Mouse (Mus musculus) erythroblast, embryonic 14.5 days (primary cell): ENCODE measurements around the gene Flnb. TPM values are rescaled to one million over a fixed set of nuclear protein-coding genes. Genes with fewer than 3 reads are reported as not detected.

Experiments used
- H3K27me3 ChIP-seq: 2 replicates; pipeline ENCODE4 v1.6.1; 2012; ENCODE audit warnings: inconsistent platforms; ENCODE audit not compliant: control insufficient read depth
- H3K36me3 ChIP-seq: 2 replicates; pipeline ENCODE4 v1.6.1; 2012; ENCODE audit warnings: mild to moderate bottlenecking, inconsistent platforms; ENCODE audit not compliant: control insufficient read depth
- H3K4me1 ChIP-seq: 2 replicates; pipeline ENCODE4 v1.6.1; 2012; ENCODE audit warnings: inconsistent platforms; ENCODE audit not compliant: control insufficient read depth
- H3K4me3 ChIP-seq: replicated peaks from 2 replicates; pipeline ENCODE3; 2012; ENCODE audit warnings: moderate library complexity, mild to moderate bottlenecking, inconsistent platforms
- H3K9me3 ChIP-seq: 2 replicates; pipeline ENCODE4 v1.6.1; 2012; ENCODE audit warnings: low read length, inconsistent platforms, mixed read lengths; ENCODE audit not compliant: control insufficient read depth
- GATA1 ChIP-seq: IDR thresholded peaks from 2 replicates; pipeline ENCODE4 v1.6.1; 2012; ENCODE audit warnings: low read length, inconsistent platforms, mixed read lengths
- TAL1 ChIP-seq: IDR thresholded peaks from 3 replicates; pipeline ENCODE4 v1.6.1; 2012; ENCODE audit warnings: low read length, inconsistent platforms, mixed read lengths
- polyA plus RNA-seq: library from polyadenylated mRNA; stranded (reverse); fragments of >175 nt; gene quantifications from 2 replicates; pipeline ENCODE4 v1.2.3, GENCODE M21; 2012

Gene Flnb
- polyA plus RNA-seq, 1 experiment = 0.02 TPM

GRCm38 (mm10) chr14:7975177-7975576 lies 157.4 kb downstream of the Flnb start:
- Histone ChIP-seq H3K4me1 (no peaks in the 10 kb centered on the region), H3K27me3 (no peaks in the 10 kb centered on the region), H3K36me3 (no peaks in the 10 kb centered on the region), H3K9me3 (no peaks in the 10 kb centered on the region), H3K4me3 (no peak overlapping the region)
- TF ChIP-seq GATA1 = no peak
- TF ChIP-seq TAL1 = no peak

GRCm38 (mm10) chr14:7977471-7977870 lies 159.7 kb downstream of the Flnb start:
- Histone ChIP-seq H3K9me3 (no peaks in the 10 kb centered on the region), H3K36me3 (no peaks in the 10 kb centered on the region)

GRCm38 (mm10) chr14:7978183-7978582 lies 160.4 kb downstream of the Flnb start:
- no peak overlapping the region for H3K4me3 ChIP-seq
- H3K4me1 ChIP-seq = no peaks in the 10 kb centered on the region
- no peaks in the 10 kb centered on the region for H3K9me3 ChIP-seq
- TF ChIP-seq GATA1 (no peak), TAL1 (no peak)
- no peaks in the 10 kb centered on the region for H3K27me3 ChIP-seq
- no peaks in the 10 kb centered on the region for H3K36me3 ChIP-seq

More at GRCm38 (mm10) chr14:7977471-7977870, 159.7 kb downstream of the Flnb start:
- no peaks in the 10 kb centered on the region for H3K27me3 ChIP-seq
- H3K4me1 ChIP-seq = no peaks in the 10 kb centered on the region
- no peak for TF ChIP-seq GATA1
- no peak for TF ChIP-seq TAL1
- H3K4me3 ChIP-seq = no peak overlapping the region

GRCm38 (mm10) chr14:7981226-7981625 lies 163.5 kb downstream of the Flnb start:
- Histone ChIP-seq H3K27me3 (no peaks in the 10 kb centered on the region), H3K4me1 (no peaks in the 10 kb centered on the region), H3K4me3 (no peak overlapping the region), H3K36me3 (no peaks in the 10 kb centered on the region), H3K9me3 (no peaks in the 10 kb centered on the region)
- TF ChIP-seq GATA1 = no peak
- TF ChIP-seq TAL1 = no peak

- TF ChIP-seq TAL1 (no peak), GATA1 (no peak)
- Histone ChIP-seq H3K4me3 (no peak overlapping the region), H3K4me1 (no peaks in the 10 kb centered on the region), H3K36me3 (no peaks in the 10 kb centered on the region), H3K27me3 (no peaks in the 10 kb centered on the region), H3K9me3 (no peaks in the 10 kb centered on the region)
These were observed 169.2 kb downstream of the Flnb start for GRCm38 (mm10) chr14:7986913-7987312.

GRCm38 (mm10) chr14:7989371-7989770 lies 171.6 kb downstream of the Flnb start:
- H3K4me3 ChIP-seq = no peak overlapping the region
- no peaks in the 10 kb centered on the region for H3K27me3 ChIP-seq
- no peak for TF ChIP-seq TAL1
- TF ChIP-seq GATA1 = no peak
- no peaks in the 10 kb centered on the region for H3K36me3 ChIP-seq
- no peaks in the 10 kb centered on the region for H3K4me1 ChIP-seq
- H3K9me3 ChIP-seq = no peaks in the 10 kb centered on the region

GRCm38 (mm10) chr14:7989961-7990360 lies 172.2 kb downstream of the Flnb start:
- TF ChIP-seq GATA1 (no peak), TAL1 (no peak)

GRCm38 (mm10) chr14:7991108-7991776 lies 173.5 kb downstream of the Flnb start:
- Histone ChIP-seq H3K4me1 (no peaks in the 10 kb centered on the region), H3K9me3 (no peaks in the 10 kb centered on the region), H3K27me3 (no peaks in the 10 kb centered on the region), H3K36me3 (no peaks in the 10 kb centered on the region), H3K4me3 (no peak overlapping the region)
- TF ChIP-seq GATA1 (no peak), TAL1 (no peak)

More at GRCm38 (mm10) chr14:7989961-7990360, 172.2 kb downstream of the Flnb start:
- H3K4me1 ChIP-seq = no peaks in the 10 kb centered on the region
- no peak overlapping the region for H3K4me3 ChIP-seq
- H3K36me3 ChIP-seq = no peaks in the 10 kb centered on the region
- H3K27me3 ChIP-seq = no peaks in the 10 kb centered on the region
- no peaks in the 10 kb centered on the region for H3K9me3 ChIP-seq

GRCm38 (mm10) chr14:7992158-7992557 lies 174.4 kb downstream of the Flnb start:
- TF ChIP-seq TAL1 (no peak), GATA1 (no peak)
- H3K4me3 ChIP-seq = no peak overlapping the region
- no peaks in the 10 kb centered on the region for H3K27me3 ChIP-seq
- H3K9me3 ChIP-seq = no peaks in the 10 kb centered on the region
- no peaks in the 10 kb centered on the region for H3K36me3 ChIP-seq
- H3K4me1 ChIP-seq = peaks cover 1% of the 10 kb centered on the region
